Mouse (Mus musculus) limb, embryonic 11.5 days (tissue): Measurements from ENCODE around the gene Ndufb10. TPM values are rescaled to one million over a fixed set of nuclear protein-coding genes. Genes with fewer than 3 reads are reported as not detected.
A peak's percentile ranks its signal among the peaks of the same experiment; 100 is the strongest.

ENCODE experiments used
- ATAC-seq: fragments of 200-750 bp; cut with Nextera tagmentation; 2 replicates; pipeline ENCODE4 v1.8.0; 2017; ENCODE audit warnings: low read depth; ENCODE audit not compliant: insufficient number of reproducible peaks, low FRiP score, low TSS enrichment
- DNase-seq: peaks from one replicate; pipeline ENCODE4 v3.0.0-alpha.2; 2015; ENCODE audit warnings: low spot score
- H3K27ac ChIP-seq: fragments of 300-500 bp; sonication (generic); replicated peaks from 2 replicates; pipeline ENCODE4 v1.5.1; 2014; ENCODE audit warnings: low read depth, mild to moderate bottlenecking, low read length
- H3K27me3 ChIP-seq: fragments of 300-500 bp; sonication (generic); 2 replicates; pipeline ENCODE4 v1.6.1; 2014; ENCODE audit warnings: mild to moderate bottlenecking, low read length, mixed read lengths; ENCODE audit not compliant: control insufficient read depth, insufficient read depth
- H3K36me3 ChIP-seq: fragments of 300-500 bp; sonication (generic); 2 replicates; pipeline ENCODE4 v1.6.1; 2014; ENCODE audit warnings: mild to moderate bottlenecking, low read length, moderate library complexity, mixed read lengths; ENCODE audit not compliant: control insufficient read depth, insufficient read depth
- H3K4me1 ChIP-seq: fragments of 300-500 bp; sonication (generic); 2 replicates; pipeline ENCODE4 v1.6.1; 2014; ENCODE audit warnings: low read length, mixed read lengths; ENCODE audit not compliant: control insufficient read depth, insufficient read depth
- H3K4me2 ChIP-seq: fragments of 300-500 bp; sonication (generic); 2 replicates; pipeline ENCODE4 v1.6.1; 2014; ENCODE audit warnings: low read depth, mild to moderate bottlenecking, moderate library complexity; ENCODE audit not compliant: severe bottlenecking
- H3K4me3 ChIP-seq: fragments of 300-500 bp; sonication (generic); 2 replicates; pipeline ENCODE4 v1.5.1; 2014; ENCODE audit warnings: low read depth, low read length
- H3K9ac ChIP-seq: fragments of 300-500 bp; sonication (generic); 2 replicates; pipeline ENCODE4 v1.6.1; 2014; ENCODE audit warnings: mild to moderate bottlenecking, low read length
- H3K9me3 ChIP-seq: fragments of 300-500 bp; sonication (generic); 2 replicates; pipeline ENCODE4 v1.6.1; 2016; ENCODE audit warnings: low read length; ENCODE audit not compliant: control insufficient read depth
- WGBS: fragments of 180-500 bp; shearing (Covaris S2); extraction: QIAGEN DNeasy Blood & Tissue Kit; methylation state at CpG from one replicate; pipeline ENCODE4 v1.1.7; 2014; 5-methylcytosine and 5-hydroxymethylcytosine counted together
- polyA plus RNA-seq: library from polyadenylated mRNA; unstranded; fragments of >200 nt; fragmentation: Nextera tagmentation; extraction: Ambion mirVana; gene quantifications from 2 replicates; pipeline ENCODE4 v1.2.1, GENCODE M21; 2014

The Ndufb10 gene
- 211 and 216 TPM in 2 replicates for polyA plus RNA-seq

- DNase-seq = peak; percentile 99
- Histone ChIP-seq H3K36me3 (peaks cover 6% of the 10 kb centered on the region), H3K9me3 (no peaks in the 10 kb centered on the region), H3K4me1 (peaks cover 9% of the 10 kb centered on the region; the same call in 1 of the 2 replicates), H3K4me2 (peak within 1 kb of the TSS; percentile 79), H3K27me3 (no peaks in the 10 kb centered on the region), H3K27ac (peak within 1 kb of the TSS; percentile 47), H3K4me3 (peak within 1 kb of the TSS; percentile 83), H3K9ac (peak within 1 kb of the TSS; percentile 78)
- under 1% methylated on average over 30 of the region's 30 CpGs for WGBS
- ATAC-seq = peak; percentile 67
These were observed at the start of gene Ndufb10 for GRCm38 (mm10) chr17:24724184-24724583. Gene Ndufb10 (minus strand): TSS chr17:24724478.

DNA sequence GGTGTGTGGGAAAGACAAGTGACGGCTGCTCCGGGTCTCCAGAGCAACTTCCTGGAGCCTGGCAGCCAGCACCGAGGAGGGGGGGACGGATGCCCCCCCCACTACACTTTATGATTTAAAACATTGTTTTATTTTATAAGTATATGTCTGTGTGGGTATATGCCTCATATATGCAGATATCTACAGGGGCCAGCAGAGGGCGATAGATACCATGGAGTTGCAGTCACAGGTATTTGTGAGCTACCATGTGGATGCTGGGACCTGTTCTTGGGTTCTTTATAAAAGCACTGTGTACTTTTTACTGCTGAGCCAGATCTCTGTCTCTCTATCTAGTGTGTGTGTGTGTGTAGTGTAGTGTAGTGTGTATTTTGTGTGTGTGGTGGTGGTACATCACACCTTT, 49.0 kb upstream of the Ndufb10 start:
- no peaks in the 10 kb centered on the region for H3K27me3 ChIP-seq
- H3K4me1 ChIP-seq = no peaks in the 10 kb centered on the region
- ATAC-seq (no peak), DNase-seq (no peak)
- no peak overlapping the region for H3K27ac ChIP-seq
- WGBS = 86% methylated on average over 5 of the region's 5 CpGs
- H3K36me3 ChIP-seq = no peaks in the 10 kb centered on the region
- no peak overlapping the region for H3K4me2 ChIP-seq
- no peaks in the 10 kb centered on the region for H3K9me3 ChIP-seq
- H3K4me3 ChIP-seq = no peak overlapping the region
- H3K9ac ChIP-seq = no peak overlapping the region

DNA sequence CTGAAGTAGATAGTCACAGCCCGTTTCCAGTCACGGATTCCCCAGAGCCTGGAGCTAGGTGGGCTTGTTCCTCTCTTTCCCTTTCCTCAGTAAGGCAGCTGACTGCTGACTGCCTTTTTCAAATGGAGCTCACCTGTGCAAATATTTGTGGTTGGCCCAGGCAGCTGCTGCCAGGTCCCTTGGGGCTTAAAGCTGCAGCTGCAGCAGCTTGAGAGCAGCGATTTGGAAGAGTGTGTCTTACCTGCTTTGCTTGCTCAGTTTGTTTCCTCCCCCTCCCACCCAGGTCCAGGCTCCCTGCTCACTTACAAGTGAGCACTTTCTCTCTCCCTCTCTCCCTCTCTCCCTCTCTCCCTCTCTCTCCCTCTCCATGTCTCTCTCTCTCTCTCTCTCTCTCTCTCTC, 44.9 kb upstream of the Ndufb10 start:
- Histone ChIP-seq H3K4me3 (no peak overlapping the region), H3K4me1 (peaks cover 7% of the 10 kb centered on the region), H3K36me3 (no peaks in the 10 kb centered on the region), H3K9me3 (no peaks in the 10 kb centered on the region), H3K4me2 (no peak overlapping the region), H3K9ac (no peak overlapping the region), H3K27ac (no peak overlapping the region), H3K27me3 (no peaks in the 10 kb centered on the region)
- no peak for ATAC-seq
- WGBS = 45% methylated on average over 3 of the region's 3 CpGs
- no peak for DNase-seq

- Histone ChIP-seq H3K9me3 (no peaks in the 10 kb centered on the region), H3K9ac (no peak overlapping the region), H3K4me1 (peaks cover 13% of the 10 kb centered on the region), H3K27me3 (no peaks in the 10 kb centered on the region), H3K27ac (no peak overlapping the region), H3K4me2 (no peak overlapping the region), H3K36me3 (no peaks in the 10 kb centered on the region), H3K4me3 (no peak overlapping the region)
- ATAC-seq (no peak), DNase-seq (no peak)
- WGBS = 32% methylated on average over 12 of the region's 12 CpGs
These were observed 42.1 kb upstream of the Ndufb10 start for GRCm38 (mm10) chr17:24766266-24766875.

DNA sequence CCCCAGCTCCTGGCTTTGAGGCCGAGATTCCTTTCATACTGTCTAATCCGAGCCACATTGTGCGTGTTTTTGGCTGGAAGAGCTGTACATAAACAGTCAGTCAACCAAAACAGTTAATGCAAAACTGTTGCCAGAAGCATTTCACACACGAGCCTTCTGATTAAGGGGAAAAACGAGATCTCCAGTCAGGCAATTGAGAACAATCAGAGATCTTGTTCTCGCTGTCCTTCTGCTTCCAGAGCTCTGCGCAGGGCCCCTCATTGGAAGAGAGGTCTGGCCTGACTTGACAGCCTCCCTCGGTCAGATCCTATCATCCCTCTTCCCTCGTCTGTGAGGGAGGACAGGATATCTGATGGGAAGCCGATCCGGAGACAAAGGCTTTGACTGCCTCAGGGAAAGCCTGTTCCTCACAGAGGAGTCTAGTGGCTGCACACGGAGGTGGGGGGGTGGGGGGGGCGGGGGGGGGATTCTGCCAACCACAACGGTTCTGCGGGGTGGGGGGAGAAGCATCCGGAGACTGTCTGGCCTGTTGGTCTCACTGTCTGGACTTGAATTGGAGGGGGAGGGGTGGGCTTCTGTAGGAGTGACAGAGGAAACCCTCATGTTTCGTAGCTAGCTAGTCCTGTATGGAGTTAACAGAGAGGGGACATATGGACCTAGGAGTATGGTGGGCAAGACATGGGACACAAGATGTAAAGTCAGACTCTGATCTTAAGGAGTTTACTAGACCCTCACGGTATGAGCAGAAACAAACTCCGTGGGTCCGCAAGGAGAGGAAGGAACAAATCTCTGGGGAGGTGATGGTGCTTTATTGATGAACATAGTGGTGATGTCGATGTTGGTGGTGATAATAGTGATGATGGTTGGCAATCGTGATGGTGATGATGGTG, 41.0 kb upstream of the Ndufb10 start:
- ATAC-seq (no peak), DNase-seq (no peak)
- peaks cover 17% of the 10 kb centered on the region for H3K4me1 ChIP-seq
- no peaks in the 10 kb centered on the region; the same call in 1 of the 2 replicates for H3K9me3 ChIP-seq
- 0 out of 2 replicates have a peak overlapping the region, but pooled peaks have one; percentile 12 for H3K9ac ChIP-seq
- WGBS = 53% methylated on average over 21 of the region's 22 CpGs
- no peaks in the 10 kb centered on the region for H3K27me3 ChIP-seq
- no peak overlapping the region for H3K27ac ChIP-seq
- H3K4me2 ChIP-seq = no peak overlapping the region
- no peaks in the 10 kb centered on the region for H3K36me3 ChIP-seq
- no peak overlapping the region for H3K4me3 ChIP-seq

DNA sequence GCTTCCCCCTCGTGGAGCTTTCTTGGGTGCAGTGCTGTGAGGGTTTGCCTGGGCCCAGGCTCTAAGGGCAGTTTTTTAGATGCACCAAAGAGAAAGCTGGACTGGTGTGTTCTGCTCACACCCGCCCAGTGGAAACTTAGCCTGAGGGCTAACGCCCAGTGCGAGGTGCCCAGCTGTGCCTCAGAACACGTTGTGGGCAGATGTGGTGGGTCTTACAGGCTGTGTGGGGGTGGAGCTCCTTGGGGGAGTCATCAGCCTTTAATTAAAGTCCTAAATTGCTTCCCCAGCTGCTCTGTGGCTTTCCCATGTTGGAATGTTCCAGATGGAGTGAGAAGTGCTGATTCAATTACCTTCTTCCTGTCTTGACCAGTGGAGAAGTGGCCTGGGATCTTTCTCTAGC, 36.8 kb upstream of the Ndufb10 start:
- H3K9me3 ChIP-seq = no peaks in the 10 kb centered on the region; the same call in 1 of the 2 replicates
- DNase-seq = peak; percentile 74
- WGBS = 23% methylated on average over 5 of the region's 5 CpGs
- H3K27ac ChIP-seq = peak overlapping the region; percentile 70
- H3K4me3 ChIP-seq = no peak overlapping the region
- H3K4me1 ChIP-seq = peaks cover 16% of the 10 kb centered on the region
- 0 out of 2 replicates have a peak, but pooled peaks have one; percentile 61 for ATAC-seq
- H3K36me3 ChIP-seq = no peaks in the 10 kb centered on the region
- no peaks in the 10 kb centered on the region for H3K27me3 ChIP-seq
- H3K9ac ChIP-seq = no peak overlapping the region
- no peak overlapping the region for H3K4me2 ChIP-seq

GRCm38 (mm10) chr17:24757394-24757793, 33.1 kb upstream of the Ndufb10 start:
- peaks cover 26% of the 10 kb centered on the region for H3K27me3 ChIP-seq
- H3K27ac ChIP-seq = no peak overlapping the region
- no peak overlapping the region for H3K4me2 ChIP-seq
- 65% methylated on average over 1 of the region's 1 CpGs for WGBS
- DNase-seq (no peak), ATAC-seq (no peak)
- no peak overlapping the region for H3K4me3 ChIP-seq
- peaks cover 22% of the 10 kb centered on the region for H3K4me1 ChIP-seq
- H3K9ac ChIP-seq = no peak overlapping the region
- no peaks in the 10 kb centered on the region; the same call in 1 of the 2 replicates for H3K9me3 ChIP-seq
- H3K36me3 ChIP-seq = no peaks in the 10 kb centered on the region
